Mouse (Mus musculus) MEL (cell line): ENCODE data around the gene Gm49366.

Experiments used
- CHD2 ChIP-seq: IDR thresholded peaks from 2 replicates; pipeline ENCODE4 v1.6.1; 2011; ENCODE audit warnings: low read length, improper control_type of control experiment
- CTCF ChIP-seq, 3 experiments: IDR thresholded peaks in 2 of 3; conservative IDR thresholded peaks in 1 of 3; 2 replicates each; pipeline ENCODE4 v1.5.1; 2011 to 2012; ENCODE audit warnings: low read length in 3 of 3, low read depth in 2 of 3, mild to moderate bottlenecking in 2 of 3, improper control_type of control experiment in 1 of 3, inconsistent platforms in 1 of 3, mixed read lengths in 1 of 3, moderate library complexity in 1 of 3; ENCODE audit not compliant: control insufficient read depth in 1 of 3, insufficient read depth in 1 of 3, poor library complexity in 1 of 3, severe bottlenecking in 1 of 3
- ELF1 ChIP-seq: IDR thresholded peaks from 2 replicates; pipeline ENCODE4 v1.6.1; 2014; ENCODE audit warnings: low read depth, mild to moderate bottlenecking, inconsistent platforms, low read length, improper control_type of control experiment, moderate library complexity
- EP300 ChIP-seq, 2 experiments: IDR thresholded peaks; 2 replicates each; pipeline ENCODE4 v1.6.1; 2011; ENCODE audit warnings: improper control_type of control experiment in 2 of 2, low read length in 2 of 2, low read depth in 1 of 2, mild to moderate bottlenecking in 1 of 2
- JUND ChIP-seq: IDR thresholded peaks from 2 replicates; pipeline ENCODE4 v1.6.1; 2011; ENCODE audit warnings: low read depth, mild to moderate bottlenecking, improper control_type of control experiment, low read length
- MAX ChIP-seq: IDR thresholded peaks from 2 replicates; pipeline ENCODE4 v1.6.1; 2011; ENCODE audit warnings: low read length, improper control_type of control experiment
- MYB ChIP-seq: IDR thresholded peaks from 2 replicates; pipeline ENCODE4 v1.6.1; 2011; ENCODE audit warnings: mild to moderate bottlenecking, low read depth, low read length, improper control_type of control experiment
- MYC ChIP-seq: IDR thresholded peaks from 2 replicates; pipeline ENCODE4 v1.6.1; 2011; ENCODE audit warnings: low read depth, mild to moderate bottlenecking, low read length, improper control_type of control experiment, moderate library complexity
- NELFE ChIP-seq: IDR thresholded peaks from 2 replicates; pipeline ENCODE4 v1.6.1; 2011; ENCODE audit warnings: low read depth, low read length, improper control_type of control experiment
- NRF1 ChIP-seq: IDR thresholded peaks from 2 replicates; pipeline ENCODE4 v1.6.1; 2014; ENCODE audit warnings: low read depth, mild to moderate bottlenecking, inconsistent platforms, low read length, improper control_type of control experiment, moderate library complexity; ENCODE audit not compliant: poor library complexity, insufficient read depth, severe bottlenecking
- POLR2A ChIP-seq, 2 experiments: IDR thresholded peaks; 2 replicates each; pipeline ENCODE4 v1.6.1; 2011 to 2012; ENCODE audit warnings: low read length in 2 of 2, mild to moderate bottlenecking in 2 of 2, control low read depth in 1 of 2, improper control_type of control experiment in 1 of 2, low read depth in 1 of 2, moderate library complexity in 1 of 2; ENCODE audit not compliant: control insufficient read depth in 1 of 2, insufficient read depth in 1 of 2, poor library complexity in 1 of 2
- RAD21 ChIP-seq: IDR thresholded peaks from 2 replicates; pipeline ENCODE4 v1.6.1; 2011; ENCODE audit warnings: mild to moderate bottlenecking, low read depth, low read length, improper control_type of control experiment
- TCF12 ChIP-seq: IDR thresholded peaks from 2 replicates; pipeline ENCODE4 v1.6.1; 2014; ENCODE audit warnings: low read depth, mild to moderate bottlenecking, inconsistent platforms, low read length, improper control_type of control experiment, moderate library complexity
- UBTF ChIP-seq: IDR thresholded peaks from 2 replicates; pipeline ENCODE4 v1.6.1; 2012; ENCODE audit warnings: low read depth, mild to moderate bottlenecking, inconsistent platforms, low read length, improper control_type of control experiment, moderate library complexity, borderline replicate concordance; ENCODE audit not compliant: insufficient read depth

DNA sequence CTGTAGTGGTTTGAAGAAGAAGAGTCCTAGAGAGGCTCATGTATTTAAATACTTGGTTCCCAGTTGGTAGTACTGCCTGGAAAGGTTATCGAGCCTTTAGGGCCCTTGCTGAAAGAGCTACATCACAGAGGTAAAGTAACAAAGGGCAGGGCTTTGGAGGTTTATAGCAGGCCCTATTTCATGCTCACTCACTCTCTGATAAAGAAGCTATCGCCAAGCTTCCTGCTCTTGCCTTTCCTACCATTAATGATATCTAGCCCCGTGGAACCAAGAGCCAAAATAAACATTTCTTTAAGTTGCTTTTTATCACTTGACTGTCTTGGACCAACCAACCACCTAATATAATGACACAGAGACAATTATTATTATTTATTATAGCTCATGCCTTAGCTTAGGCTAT lies 38.3 kb upstream of the Gm49366 start:
- TF ChIP-seq TCF12 = peak; percentile 79
- no peak for TF ChIP-seq CTCF (IDR thresholded peaks at IDR 0.05 in 2 of 3, conservative IDR thresholded peaks at IDR 0.05 in 1 of 3; ENCODE audit: control insufficient read depth in 1 of 3, insufficient read depth in 1 of 3, low read depth in 2 of 3, low read length in 3 of 3, poor library complexity in 1 of 3, severe bottlenecking in 1 of 3)
- no peak for TF ChIP-seq POLR2A (IDR thresholded peaks at IDR 0.05; ENCODE audit: control insufficient read depth in 1 of 2, insufficient read depth in 1 of 2, low read depth in 1 of 2, low read length in 2 of 2, poor library complexity in 1 of 2)
- TF ChIP-seq UBTF = no peak
- TF ChIP-seq NELFE = no peak
- no peak; the same call in 1 of the 2 replicates for TF ChIP-seq CHD2
- peak; percentile 86 to 87 for TF ChIP-seq EP300 (IDR thresholded peaks at IDR 0.05; ENCODE audit: low read depth in 1 of 2, low read length in 2 of 2)
- peak; percentile 12; the same call in 1 of the 2 replicates for TF ChIP-seq ELF1
- TF ChIP-seq JUND = no peak
- TF ChIP-seq NRF1 = no peak
- TF ChIP-seq MYC = peak; percentile 33; the same call in 1 of the 2 replicates
- no peak for TF ChIP-seq MAX
- 0 out of 2 replicates have a peak, but pooled peaks have one; percentile 50 for TF ChIP-seq MYB
- TF ChIP-seq RAD21 = no peak
